Mouse (Mus musculus): ENCODE measurements at regions not wholly inside any gene's neighbourhood (a gene's known extent, or its start where the extent isn't known, plus 50 kb on each side); places are given as distances from the start of the nearest gene placed in this dataset.

GRCm38 (mm10) chr10:116726031-116726430, 144.7 kb upstream of the Cnot2 start:
- DNase-seq = no peak

- no peak for DNase-seq
These were observed 140.7 kb upstream of the Cnot2 start for GRCm38 (mm10) chr10:116721986-116722385.

GRCm38 (mm10) chr10:116719616-116720015, 138.3 kb upstream of the Cnot2 start:
- no peak for DNase-seq

GRCm38 (mm10) chr10:116717961-116718360, 136.7 kb upstream of the Cnot2 start:
- DNase-seq = no peak

- no peak for DNase-seq
These were observed 135.8 kb upstream of the Cnot2 start for GRCm38 (mm10) chr10:116717017-116717643.

GRCm38 (mm10) chr10:116713456-116713855, 132.1 kb upstream of the Cnot2 start:
- DNase-seq = peak; percentile 79

- no peak for DNase-seq
These were observed 125.7 kb upstream of the Cnot2 start for GRCm38 (mm10) chr10:116707025-116707424.

GRCm38 (mm10) chr10:116701281-116701680, 120.0 kb upstream of the Cnot2 start:
- no peak for DNase-seq

GRCm38 (mm10) chr10:116699711-116700110, 118.4 kb upstream of the Cnot2 start:
- no peak for DNase-seq

- no peak for DNase-seq
These were observed 116.5 kb upstream of the Cnot2 start for GRCm38 (mm10) chr10:116697628-116698316.

GRCm38 (mm10) chr10:116693816-116694215, 112.5 kb upstream of the Cnot2 start:
- DNase-seq = no peak

GRCm38 (mm10) chr10:116686741-116687140, 105.4 kb upstream of the Cnot2 start:
- peak; percentile 12 for DNase-seq

GRCm38 (mm10) chr10:116683374-116683773, 102.1 kb upstream of the Cnot2 start:
- no peak for DNase-seq

- DNase-seq = no peak
These were observed 97.8 kb upstream of the Cnot2 start for GRCm38 (mm10) chr10:116678950-116679735.

- DNase-seq = no peak
These were observed 96.6 kb upstream of the Cnot2 start for GRCm38 (mm10) chr10:116677949-116678348.

- no peak for DNase-seq
These were observed 93.9 kb upstream of the Cnot2 start for GRCm38 (mm10) chr10:116675171-116675570.

- no peak for DNase-seq
These were observed 93.0 kb upstream of the Cnot2 start for GRCm38 (mm10) chr10:116674348-116674747.

GRCm38 (mm10) chr10:116658162-116658962, 77.1 kb upstream of the Cnot2 start:
- DNase-seq = no peak

GRCm38 (mm10) chr10:116655891-116656290, 74.6 kb upstream of the Cnot2 start:
- no peak for DNase-seq

GRCm38 (mm10) chr10:116655018-116655807, 73.9 kb upstream of the Cnot2 start:
- DNase-seq = no peak

- no peak for DNase-seq
These were observed 72.8 kb upstream of the Cnot2 start for GRCm38 (mm10) chr10:116654091-116654490.

Data from gastrocnemius, postnatal 25 days (tissue).